Mouse (Mus musculus) adrenal gland, postnatal 25 days (tissue): ENCODE measurements around the gene Lipc. TPM values are rescaled to one million over a fixed set of nuclear protein-coding genes. Genes with fewer than 3 reads are reported as not detected.

Source experiments
- DNase-seq: peaks from one replicate; pipeline ENCODE4 v3.0.0; 2021; ENCODE audit warnings: mixed read lengths
- total RNA-seq: library from RNA; stranded (reverse); gene quantifications from 2 replicates; pipeline ENCODE4 v1.2.3, GENCODE M21; 2021

Lipc gene
- total RNA-seq, 1 experiment from 2014 or later: not detected

GRCm38 (mm10) chr9:70914659-70915355 is 37.2 kb downstream of the Lipc start:
- no peak for DNase-seq

DNA sequence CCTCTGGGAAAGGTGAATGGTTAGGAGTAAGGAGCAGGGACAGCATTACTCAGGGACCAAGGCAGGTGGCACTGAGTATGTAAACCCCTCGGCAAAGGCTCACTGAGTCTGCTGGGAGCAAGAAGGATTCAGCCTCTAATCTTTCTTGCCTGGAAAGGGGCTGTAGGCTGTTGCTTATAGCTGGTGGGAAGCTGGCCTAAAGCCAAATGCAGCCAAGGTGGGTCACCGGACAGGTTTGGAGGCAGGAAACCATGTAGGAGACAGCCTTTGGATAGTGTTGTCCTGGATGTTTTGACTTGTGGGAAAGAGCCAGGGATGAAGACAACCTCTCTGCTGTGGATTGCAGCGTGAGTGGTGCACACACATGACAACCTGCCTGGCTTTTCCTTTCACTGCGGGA is 40.9 kb downstream of the Lipc start:
- no peak for DNase-seq

DNA sequence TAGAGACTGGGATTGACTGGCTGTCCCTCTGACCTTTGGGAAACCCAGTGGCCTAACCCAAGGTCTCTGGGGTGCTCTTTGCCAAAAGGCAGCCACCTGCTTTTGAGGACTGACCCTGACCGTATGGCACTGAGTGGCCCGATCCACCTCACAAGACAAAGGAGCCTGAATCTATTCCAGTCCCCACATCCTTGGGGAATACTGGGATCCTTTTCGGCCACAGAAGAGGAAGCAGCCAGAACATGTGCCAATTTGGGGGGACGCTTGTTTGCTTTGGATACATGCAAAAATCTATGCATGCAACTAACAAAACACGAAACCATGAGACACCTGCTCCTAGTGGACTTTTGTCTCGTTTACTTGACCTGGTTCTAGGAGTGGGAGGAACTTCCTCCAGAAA is 41.7 kb downstream of the Lipc start:
- DNase-seq: peak; percentile 15

DNA sequence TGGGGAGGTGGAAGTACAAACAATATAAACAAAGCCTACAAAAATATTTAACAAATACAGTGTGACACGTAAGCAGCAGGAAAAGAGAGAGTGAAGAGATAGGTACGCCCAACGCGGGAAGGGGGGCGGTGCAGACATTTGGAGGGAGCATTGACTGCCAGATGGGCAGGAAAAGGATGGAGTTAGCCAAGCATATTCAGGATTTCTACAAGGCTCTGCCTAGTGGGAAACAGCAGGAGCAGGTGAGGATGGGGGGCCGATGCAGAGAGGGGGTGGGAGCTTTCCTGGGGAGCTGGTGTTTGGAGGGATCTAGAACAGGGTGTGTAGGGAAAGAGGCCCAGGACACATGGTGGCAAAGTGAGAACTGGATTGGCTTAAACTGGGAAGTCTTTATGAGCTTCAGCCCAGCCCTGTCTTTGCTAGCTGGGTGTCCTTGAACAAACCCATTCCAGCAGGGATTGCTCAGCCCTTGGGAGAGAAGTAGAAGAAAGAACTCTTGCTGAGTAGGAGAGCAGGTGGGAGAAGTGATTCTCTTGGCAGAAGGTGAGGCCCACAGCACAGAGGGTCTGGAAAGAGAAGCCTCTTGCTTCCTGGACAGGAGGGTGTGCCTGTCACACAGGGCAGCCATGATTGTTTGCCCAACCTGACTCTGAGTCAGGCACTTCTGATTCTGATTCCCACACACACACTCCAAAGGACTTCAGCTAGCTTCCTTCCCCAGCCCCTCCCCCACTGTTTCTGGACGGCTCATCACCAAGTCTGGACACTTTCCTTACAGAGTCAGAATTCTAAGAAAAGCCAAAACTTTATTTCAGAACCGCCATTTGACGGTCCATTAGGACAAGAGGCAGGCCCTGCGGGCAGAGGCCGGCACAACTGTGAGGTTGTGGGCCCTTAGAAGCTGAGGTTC is 49.0 kb downstream of the Lipc start:
- no peak for DNase-seq

DNA sequence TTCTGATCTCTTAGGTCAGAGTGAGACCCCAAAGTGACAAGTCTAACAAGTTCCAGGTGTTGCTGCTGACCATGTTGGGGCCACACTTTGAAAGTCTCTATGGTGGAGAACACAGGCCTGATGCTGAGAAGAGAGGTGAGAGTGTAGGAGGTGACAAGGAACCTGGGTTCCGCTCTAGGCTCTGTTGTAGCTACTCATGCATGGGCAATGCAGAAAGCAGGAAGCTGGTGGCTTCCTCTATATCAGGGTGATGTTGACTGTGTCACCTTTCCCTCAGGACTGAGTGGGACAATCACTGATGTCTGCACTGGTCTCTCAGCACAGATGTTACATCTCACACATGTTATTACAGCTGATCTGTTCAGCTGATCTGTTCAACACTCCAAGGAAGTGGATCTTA is 57.8 kb downstream of the Lipc start:
- DNase-seq: no peak

DNA sequence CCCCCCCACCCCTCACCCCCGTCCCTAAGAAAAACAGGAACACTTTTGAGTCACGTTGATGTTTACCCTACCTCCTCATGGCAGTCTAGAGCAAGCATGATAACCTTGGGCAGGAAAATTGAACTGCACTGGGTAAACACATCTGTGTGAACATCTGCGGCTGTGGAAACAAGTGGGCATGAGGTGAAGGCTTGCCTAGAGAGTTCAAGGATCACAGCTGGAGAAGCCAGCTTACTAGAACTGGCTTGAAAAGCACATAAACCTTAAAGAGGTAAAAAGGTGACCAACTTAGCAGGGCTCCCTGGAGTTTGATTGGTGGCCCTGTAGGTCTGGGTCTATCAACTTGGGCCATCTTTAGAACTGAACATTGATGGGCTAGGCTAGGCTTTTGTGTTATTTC is 58.5 kb downstream of the Lipc start:
- no peak for DNase-seq

DNA sequence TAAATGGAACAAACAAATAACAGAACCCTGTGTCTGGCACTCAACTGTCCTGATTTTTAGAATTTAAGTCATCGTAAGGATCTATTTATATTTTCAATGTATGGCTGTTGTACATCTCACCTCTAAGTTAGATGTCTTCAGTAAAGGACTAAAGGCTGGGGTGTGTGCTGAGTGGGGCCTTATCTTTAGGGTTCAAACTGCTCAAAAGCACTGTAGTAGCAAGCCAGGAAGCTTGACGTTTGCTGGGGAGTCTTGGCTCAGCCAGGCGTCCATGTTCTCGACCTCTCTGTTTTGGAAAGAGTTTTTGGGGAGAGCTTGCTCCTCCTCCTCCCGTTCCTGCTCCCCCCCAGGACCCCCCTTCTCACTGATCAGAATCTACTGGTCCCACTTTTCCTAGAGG is 59.4 kb downstream of the Lipc start:
- no peak for DNase-seq

- no peak for DNase-seq
Measured at GRCm38 (mm10) chr9:70891431-70892133, 60.4 kb downstream of the Lipc start.

- peak; percentile 33 for DNase-seq
Measured at GRCm38 (mm10) chr9:70890736-70891135, 61.3 kb downstream of the Lipc start.

GRCm38 (mm10) chr9:70888969-70889368 is 63.1 kb downstream of the Lipc start:
- peak; percentile 13 for DNase-seq

GRCm38 (mm10) chr9:70888556-70888955 is 63.5 kb downstream of the Lipc start:
- no peak for DNase-seq

DNA sequence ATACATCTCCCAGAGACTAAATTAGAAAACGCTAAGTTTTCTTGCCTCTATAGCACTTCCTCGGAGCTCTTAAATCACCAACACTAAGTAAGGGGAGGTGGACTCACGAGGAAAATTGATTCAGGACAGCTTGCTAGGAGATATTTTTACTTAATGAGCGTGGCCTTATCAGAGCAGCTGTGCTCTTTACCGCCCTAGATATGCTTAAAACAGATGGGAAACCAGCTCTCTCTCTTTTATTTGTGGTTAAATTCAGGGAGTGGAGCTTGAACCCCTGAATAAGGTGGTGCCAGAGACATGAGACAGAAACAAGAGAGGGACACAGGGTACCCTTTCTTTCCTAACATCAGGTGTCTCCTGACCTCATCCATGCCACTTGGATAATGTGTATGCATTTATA is 70.0 kb downstream of the Lipc start:
- no peak for DNase-seq

- DNase-seq: no peak
Measured at GRCm38 (mm10) chr9:70878823-70879222, 73.2 kb downstream of the Lipc start.

GRCm38 (mm10) chr9:70878157-70878556 is 73.9 kb downstream of the Lipc start:
- no peak for DNase-seq

GRCm38 (mm10) chr9:70875490-70875889 is 76.5 kb downstream of the Lipc start:
- DNase-seq: no peak

- no peak for DNase-seq
Measured at GRCm38 (mm10) chr9:70875059-70875458, 77.0 kb downstream of the Lipc start.

- no peak for DNase-seq
Measured at GRCm38 (mm10) chr9:70872675-70873074, 79.4 kb downstream of the Lipc start.

DNA sequence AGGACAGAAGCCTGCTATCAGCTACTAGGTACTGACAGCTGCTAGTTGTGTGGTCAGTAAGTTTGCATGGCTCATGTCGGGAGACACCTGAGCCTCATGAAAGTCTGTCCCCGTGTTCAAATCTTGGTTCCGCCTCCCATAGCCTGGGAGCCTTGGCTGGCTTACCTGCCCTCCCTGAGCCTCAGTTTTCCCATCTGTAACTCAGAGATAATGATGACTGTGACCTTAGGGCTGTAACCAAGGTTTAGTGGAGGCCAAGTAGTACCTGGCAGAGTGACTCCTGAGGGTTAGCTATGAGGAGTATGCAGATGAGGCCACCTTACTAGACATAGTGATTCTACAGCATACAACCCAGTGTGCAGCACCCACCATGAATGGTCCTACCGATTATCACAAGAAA is 81.7 kb downstream of the Lipc start:
- no peak for DNase-seq

DNA sequence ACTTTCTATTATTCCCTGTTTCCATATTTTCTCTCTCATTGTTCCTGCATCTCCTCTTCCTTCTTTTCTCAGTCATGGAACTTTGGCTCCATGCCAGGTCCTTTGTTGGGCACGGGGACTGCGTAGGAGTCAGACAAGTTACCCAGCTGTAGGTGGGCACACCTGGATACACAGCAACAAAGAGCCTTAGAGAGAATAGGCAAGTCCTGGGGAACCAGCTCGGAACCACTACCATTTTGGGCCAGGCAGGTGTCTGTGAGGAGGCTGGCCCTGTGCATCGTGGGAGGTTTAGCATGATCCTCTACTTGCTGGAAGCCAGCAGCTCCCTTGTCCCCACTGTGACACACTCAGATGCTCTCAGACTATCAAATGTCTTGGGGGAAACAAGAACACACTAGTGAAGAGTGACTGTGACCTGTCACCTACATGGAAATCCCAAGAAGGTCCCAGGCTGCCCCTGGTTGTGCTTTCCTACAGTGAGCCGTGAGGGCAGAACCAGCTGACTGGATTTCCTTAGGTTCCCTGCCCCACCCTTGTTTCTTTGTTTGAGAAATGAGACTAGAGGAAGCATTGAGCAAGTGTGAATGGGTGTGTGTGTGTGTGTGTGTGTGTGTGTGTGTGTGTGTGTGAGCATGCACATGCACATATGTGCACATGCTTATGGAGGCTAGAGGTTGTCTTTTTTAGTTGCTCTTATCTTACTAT is 82.7 kb downstream of the Lipc start:
- no peak for DNase-seq

DNA sequence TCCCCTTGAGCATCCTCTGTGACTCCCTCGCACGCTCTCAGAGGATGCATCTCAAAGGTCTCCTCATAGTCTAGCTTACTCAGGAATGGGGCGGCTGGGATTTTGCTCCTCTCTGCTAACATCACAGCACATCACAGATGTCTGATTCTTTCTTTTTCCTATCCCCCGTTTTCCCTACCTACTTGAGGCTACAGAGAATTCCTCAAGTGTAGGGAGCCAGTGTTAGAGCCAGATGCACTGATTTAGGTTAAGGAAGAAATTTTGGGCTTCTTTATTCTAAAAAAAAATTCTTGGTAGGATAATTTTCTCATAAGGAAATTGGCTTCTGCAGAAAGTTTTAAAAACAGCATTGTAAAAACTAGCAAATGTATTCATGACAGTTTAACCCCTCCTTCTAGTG is 84.6 kb downstream of the Lipc start:
- no peak for DNase-seq

GRCm38 (mm10) chr9:70864039-70864438 is 88.0 kb downstream of the Lipc start:
- no peak for DNase-seq

DNA sequence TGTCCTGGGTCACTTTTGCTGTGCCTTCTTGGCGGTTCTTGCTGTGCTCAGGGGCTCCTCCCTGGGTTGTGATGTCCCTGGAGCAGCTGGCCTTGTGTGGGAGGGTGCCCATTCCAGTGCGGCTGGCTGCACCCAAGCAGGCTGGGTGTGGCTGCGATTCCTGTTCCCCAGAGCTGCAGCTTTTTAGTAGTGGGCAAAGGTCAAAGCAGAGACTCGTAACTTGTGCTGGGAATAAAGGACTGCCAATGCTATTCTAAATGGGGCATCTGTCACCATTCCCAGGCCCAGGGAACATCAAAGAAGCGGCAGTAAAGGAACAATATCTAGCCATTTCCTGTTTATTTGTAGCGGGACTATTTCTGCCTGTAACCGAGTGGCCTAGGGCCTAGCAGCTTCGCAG is 88.7 kb downstream of the Lipc start:
- DNase-seq: peak; percentile 27
